Mouse (Mus musculus): ENCODE measurements around the gene Appbp2. TPM values are rescaled to one million over a fixed set of nuclear protein-coding genes. Genes with fewer than 3 reads are reported as not detected.

Gene Appbp2
- polyA plus RNA-seq, 1 experiment from 2014 or later: 17.5 TPM

GRCm38 (mm10) chr11:85189110-85189509 is 45.8 kb downstream of the Appbp2 start:
- Histone ChIP-seq H3K27ac (ENCODE audit: low read depth, low read length) (no peak overlapping the region), H3K36me3 (ENCODE audit: control insufficient read depth, insufficient read depth) (peaks cover 51% of the 10 kb centered on the region), H3K4me1 (replicated peaks; ENCODE audit: control insufficient read depth, insufficient read depth, low read length) (no peaks in the 10 kb centered on the region), H3K9ac (ENCODE audit: low read depth, low read length) (no peak overlapping the region), H3K4me3 (ENCODE audit: low read depth, low read length) (no peak overlapping the region), H3K27me3 (replicated peaks; ENCODE audit: control insufficient read depth, insufficient read depth, low read length) (no peaks in the 10 kb centered on the region), H3K9me3 (ENCODE audit: control insufficient read depth) (no peaks in the 10 kb centered on the region), H3K4me2 (replicated peaks; ENCODE audit: low read depth) (no peak overlapping the region)
- TF ChIP-seq CTCF (IDR thresholded peaks at IDR 0.05; ENCODE audit: low read depth): no peak
- no peak for ATAC-seq
- WGBS: 91% methylated on average over 4 of the region's 4 CpGs

- no peak for TF ChIP-seq CTCF (IDR thresholded peaks at IDR 0.05; ENCODE audit: low read depth)
- Histone ChIP-seq H3K4me2 (replicated peaks; ENCODE audit: low read depth) (no peak overlapping the region), H3K4me3 (ENCODE audit: low read depth, low read length) (no peak overlapping the region), H3K27ac (ENCODE audit: low read depth, low read length) (no peak overlapping the region), H3K27me3 (replicated peaks; ENCODE audit: control insufficient read depth, insufficient read depth, low read length) (no peaks in the 10 kb centered on the region), H3K9me3 (ENCODE audit: control insufficient read depth) (no peaks in the 10 kb centered on the region), H3K9ac (ENCODE audit: low read depth, low read length) (no peak overlapping the region), H3K36me3 (ENCODE audit: control insufficient read depth, insufficient read depth) (peaks cover 17% of the 10 kb centered on the region), H3K4me1 (replicated peaks; ENCODE audit: control insufficient read depth, insufficient read depth, low read length) (no peaks in the 10 kb centered on the region)
- 90% methylated on average over 6 of the region's 6 CpGs for WGBS
- ATAC-seq: no peak
Observed at GRCm38 (mm10) chr11:85184839-85185238, 50.1 kb downstream of the Appbp2 start.

- Histone ChIP-seq H3K27me3 (replicated peaks; ENCODE audit: control insufficient read depth, insufficient read depth, low read length) (no peaks in the 10 kb centered on the region), H3K4me2 (replicated peaks; ENCODE audit: low read depth) (no peak overlapping the region), H3K27ac (ENCODE audit: low read depth, low read length) (no peak overlapping the region), H3K4me3 (ENCODE audit: low read depth, low read length) (no peak overlapping the region), H3K36me3 (ENCODE audit: control insufficient read depth, insufficient read depth) (peaks cover 10% of the 10 kb centered on the region; the same call in 1 of the 2 replicates), H3K4me1 (replicated peaks; ENCODE audit: control insufficient read depth, insufficient read depth, low read length) (no peaks in the 10 kb centered on the region), H3K9ac (ENCODE audit: low read depth, low read length) (no peak overlapping the region), H3K9me3 (ENCODE audit: control insufficient read depth) (no peaks in the 10 kb centered on the region)
- TF ChIP-seq CTCF (IDR thresholded peaks at IDR 0.05; ENCODE audit: low read depth): peak; percentile 73
- WGBS: 79% methylated on average over 5 of the region's 5 CpGs
- ATAC-seq: no peak
Observed at GRCm38 (mm10) chr11:85184082-85184481, 50.8 kb downstream of the Appbp2 start.

DNA sequence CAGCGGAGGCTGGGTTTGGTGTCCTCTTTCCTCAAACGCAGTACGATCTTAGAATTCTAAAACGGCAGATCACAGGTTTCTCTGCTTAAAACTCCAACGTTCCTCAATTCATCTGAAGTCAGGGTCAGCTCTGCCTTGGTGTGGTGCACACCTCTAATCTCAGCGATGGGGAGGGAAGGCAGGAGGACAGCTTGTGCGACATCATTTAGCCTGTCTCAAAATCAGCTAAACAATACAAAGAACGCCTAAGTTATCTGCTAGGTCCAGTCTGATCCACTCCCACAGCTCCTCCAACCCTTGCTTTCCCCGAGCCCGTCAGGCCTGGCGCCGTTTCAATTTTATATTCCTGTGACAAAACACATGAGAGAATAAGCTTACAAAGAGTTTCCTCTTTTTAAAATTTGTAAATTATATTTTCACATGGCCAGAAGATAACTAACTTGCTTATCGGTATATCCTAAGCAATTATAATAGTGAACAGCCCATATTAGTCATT is 51.6 kb downstream of the Appbp2 start:
- TF ChIP-seq CTCF (IDR thresholded peaks at IDR 0.05; ENCODE audit: low read depth): no peak
- H3K27me3 ChIP-seq (replicated peaks; ENCODE audit: control insufficient read depth, insufficient read depth, low read length): no peaks in the 10 kb centered on the region
- peak overlapping the region; percentile 36 for H3K4me3 ChIP-seq (ENCODE audit: low read depth, low read length)
- H3K4me1 ChIP-seq (replicated peaks; ENCODE audit: control insufficient read depth, insufficient read depth, low read length): no peaks in the 10 kb centered on the region
- WGBS: 29% methylated on average over 13 of the region's 13 CpGs
- peak overlapping the region; percentile 18; the same call in 1 of the 2 replicates for H3K9ac ChIP-seq (ENCODE audit: low read depth, low read length)
- H3K9me3 ChIP-seq (ENCODE audit: control insufficient read depth): no peaks in the 10 kb centered on the region
- ATAC-seq: no peak
- H3K4me2 ChIP-seq (replicated peaks; ENCODE audit: low read depth): peak overlapping the region; percentile 69
- H3K36me3 ChIP-seq (ENCODE audit: control insufficient read depth, insufficient read depth): 0 out of 2 replicates have a peak, but pooled peaks cover 3% of the 10 kb centered on the region
- H3K27ac ChIP-seq (ENCODE audit: low read depth, low read length): no peak overlapping the region

GRCm38 (mm10) chr11:85182617-85183283 is 52.2 kb downstream of the Appbp2 start:
- peak; percentile 95 for TF ChIP-seq CTCF (IDR thresholded peaks at IDR 0.05; ENCODE audit: low read depth)
- Histone ChIP-seq H3K4me1 (replicated peaks; ENCODE audit: control insufficient read depth, insufficient read depth, low read length) (no peaks in the 10 kb centered on the region), H3K4me3 (ENCODE audit: low read depth, low read length) (peak overlapping the region; percentile 36), H3K9me3 (ENCODE audit: control insufficient read depth) (no peaks in the 10 kb centered on the region), H3K27ac (ENCODE audit: low read depth, low read length) (no peak overlapping the region), H3K9ac (ENCODE audit: low read depth, low read length) (peak overlapping the region; percentile 18; the same call in 1 of the 2 replicates), H3K4me2 (replicated peaks; ENCODE audit: low read depth) (peak overlapping the region; percentile 69), H3K36me3 (ENCODE audit: control insufficient read depth, insufficient read depth) (no peaks in the 10 kb centered on the region), H3K27me3 (replicated peaks; ENCODE audit: control insufficient read depth, insufficient read depth, low read length) (no peaks in the 10 kb centered on the region)
- peak; percentile 59 for ATAC-seq
- 2% methylated on average over 20 of the region's 20 CpGs for WGBS

DNA sequence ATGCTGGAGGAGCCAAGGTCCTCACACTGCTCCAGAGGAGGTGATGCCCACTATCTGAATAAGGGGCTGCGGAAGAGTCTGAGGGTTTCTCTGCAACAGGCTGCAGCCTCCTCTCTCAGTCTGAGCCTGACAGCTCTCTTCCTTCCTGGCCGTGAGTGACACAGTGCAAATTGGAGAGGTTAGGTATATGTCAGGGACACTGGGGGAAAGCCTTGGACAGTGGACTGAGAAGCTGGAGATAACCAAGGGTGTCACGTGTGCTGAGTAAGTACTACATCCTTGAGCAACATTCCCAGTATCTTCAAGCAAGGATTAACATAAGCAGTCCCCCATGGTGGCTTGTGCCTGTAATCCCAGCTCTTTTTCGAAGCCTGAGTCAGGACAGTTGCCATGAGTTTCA is 56.5 kb downstream of the Appbp2 start:
- H3K4me1 ChIP-seq (replicated peaks; ENCODE audit: control insufficient read depth, insufficient read depth, low read length): no peaks in the 10 kb centered on the region

More for the DNA sequence above, 56.5 kb downstream of the Appbp2 start:
- Histone ChIP-seq H3K36me3 (ENCODE audit: control insufficient read depth, insufficient read depth) (no peaks in the 10 kb centered on the region), H3K27me3 (replicated peaks; ENCODE audit: control insufficient read depth, insufficient read depth, low read length) (no peaks in the 10 kb centered on the region), H3K9ac (ENCODE audit: low read depth, low read length) (no peak overlapping the region), H3K9me3 (ENCODE audit: control insufficient read depth) (no peaks in the 10 kb centered on the region), H3K4me2 (replicated peaks; ENCODE audit: low read depth) (no peak overlapping the region), H3K4me3 (ENCODE audit: low read depth, low read length) (no peak overlapping the region), H3K27ac (ENCODE audit: low read depth, low read length) (no peak overlapping the region)
- 83% methylated on average over 4 of the region's 4 CpGs for WGBS
- no peak for TF ChIP-seq CTCF (IDR thresholded peaks at IDR 0.05; ENCODE audit: low read depth)
- no peak for ATAC-seq

Measured in intestine, postnatal 0 days (tissue).